Mouse (Mus musculus) MEL (cell line): ENCODE data around the gene Mtor. TPM values are rescaled to one million over a fixed set of nuclear protein-coding genes. Genes with fewer than 3 reads are reported as not detected.

ENCODE experiments used
- DNase-seq: peaks from one replicate; pipeline ENCODE4 v3.0.0; 2011; ENCODE audit warnings: low read depth, low spot score
- H3K27ac ChIP-seq: 2 replicates; pipeline ENCODE4 v1.5.1; 2012; ENCODE audit warnings: low read depth, mild to moderate bottlenecking, control low read depth, low read length, moderate library complexity; ENCODE audit not compliant: control insufficient read depth
- H3K27me3 ChIP-seq, 2 experiments: fragments of 150-350 bp in 1 of 2; sonication (generic) in 1 of 2; 2 replicates each; pipeline ENCODE4 v1.6.1; 2012; ENCODE audit warnings: low read length in 2 of 2, mild to moderate bottlenecking in 2 of 2, improper control_type of control experiment in 1 of 2, moderate library complexity in 1 of 2; ENCODE audit not compliant: insufficient read depth in 2 of 2, control insufficient read depth in 1 of 2
- H3K36me3 ChIP-seq, 2 experiments: 2 replicates each; pipeline ENCODE4 v1.6.1; 2012 to 2014; ENCODE audit warnings: low read length in 2 of 2, improper control_type of control experiment in 1 of 2, inconsistent platforms in 1 of 2, mild to moderate bottlenecking in 1 of 2; ENCODE audit not compliant: insufficient read depth in 2 of 2, control insufficient read depth in 1 of 2
- H3K4me1 ChIP-seq, 2 experiments: fragments of 150-350 bp in 1 of 2; sonication (generic) in 1 of 2; 2 replicates each; pipeline ENCODE4 v1.6.1; 2012; ENCODE audit warnings: low read length in 2 of 2, improper control_type of control experiment in 1 of 2, mild to moderate bottlenecking in 1 of 2; ENCODE audit not compliant: insufficient read depth in 2 of 2, control insufficient read depth in 1 of 2
- H3K4me3 ChIP-seq, 2 experiments: fragments of 150-350 bp in 1 of 2; sonication (generic) in 1 of 2; 2 replicates each; pipeline ENCODE4 v1.5.1; 2012; ENCODE audit warnings: low read depth in 2 of 2, low read length in 2 of 2, mild to moderate bottlenecking in 2 of 2, moderate library complexity in 2 of 2, control low read depth in 1 of 2, improper control_type of control experiment in 1 of 2; ENCODE audit not compliant: control insufficient read depth in 1 of 2, insufficient read depth in 1 of 2
- H3K79me2 ChIP-seq: 2 replicates; pipeline ENCODE4 v1.6.1; 2012; ENCODE audit warnings: mild to moderate bottlenecking, low read length, moderate library complexity; ENCODE audit not compliant: control insufficient read depth, poor library complexity, insufficient read depth
- H3K9ac ChIP-seq: 2 replicates; pipeline ENCODE4 v1.6.1; 2012; ENCODE audit warnings: low read depth, mild to moderate bottlenecking, control low read depth, low read length, moderate library complexity; ENCODE audit not compliant: control insufficient read depth, poor library complexity, severe bottlenecking
- H3K9me3 ChIP-seq: fragments of 150-350 bp; sonication (generic); replicated peaks from 2 replicates; pipeline ENCODE4 v1.6.1; 2012; ENCODE audit warnings: mild to moderate bottlenecking, low read length, improper control_type of control experiment, moderate library complexity; ENCODE audit not compliant: insufficient read depth
- BHLHE40 ChIP-seq: IDR thresholded peaks from 2 replicates; pipeline ENCODE4 v1.6.1; 2012; ENCODE audit warnings: low read depth, mild to moderate bottlenecking, inconsistent platforms, low read length, improper control_type of control experiment, borderline replicate concordance
- CHD1 ChIP-seq: IDR thresholded peaks from 2 replicates; pipeline ENCODE4 v1.6.1; 2012; ENCODE audit warnings: low read depth, mild to moderate bottlenecking, inconsistent platforms, low read length, improper control_type of control experiment
- CHD2 ChIP-seq: IDR thresholded peaks from 2 replicates; pipeline ENCODE4 v1.6.1; 2011; ENCODE audit warnings: low read length, improper control_type of control experiment
- CTCF ChIP-seq, 3 experiments: IDR thresholded peaks in 2 of 3; conservative IDR thresholded peaks in 1 of 3; 2 replicates each; pipeline ENCODE4 v1.5.1; 2011 to 2012; ENCODE audit warnings: low read length in 3 of 3, low read depth in 2 of 3, mild to moderate bottlenecking in 2 of 3, improper control_type of control experiment in 1 of 3, inconsistent platforms in 1 of 3, mixed read lengths in 1 of 3, moderate library complexity in 1 of 3; ENCODE audit not compliant: control insufficient read depth in 1 of 3, insufficient read depth in 1 of 3, poor library complexity in 1 of 3, severe bottlenecking in 1 of 3
- E2F4 ChIP-seq: IDR thresholded peaks from 2 replicates; pipeline ENCODE4 v1.6.1; 2011; ENCODE audit warnings: low read depth, low read length, improper control_type of control experiment, borderline replicate concordance
- ELF1 ChIP-seq: IDR thresholded peaks from 2 replicates; pipeline ENCODE4 v1.6.1; 2014; ENCODE audit warnings: low read depth, mild to moderate bottlenecking, inconsistent platforms, low read length, improper control_type of control experiment, moderate library complexity
- GABPA ChIP-seq: IDR thresholded peaks from 2 replicates; pipeline ENCODE4 v1.6.1; 2012; ENCODE audit warnings: low read depth, mild to moderate bottlenecking, inconsistent platforms, low read length, improper control_type of control experiment, moderate library complexity
- GATA1 ChIP-seq: IDR thresholded peaks from 2 replicates; pipeline ENCODE4 v1.6.1; 2011; ENCODE audit warnings: low read depth, low read length, improper control_type of control experiment
- HCFC1 ChIP-seq: IDR thresholded peaks from 2 replicates; pipeline ENCODE4 v1.6.1; 2012; ENCODE audit warnings: low read depth, mild to moderate bottlenecking, inconsistent platforms, low read length, improper control_type of control experiment, moderate library complexity
- JUND ChIP-seq: IDR thresholded peaks from 2 replicates; pipeline ENCODE4 v1.6.1; 2011; ENCODE audit warnings: low read depth, mild to moderate bottlenecking, improper control_type of control experiment, low read length
- KAT2A ChIP-seq: conservative IDR thresholded peaks from 2 replicates; pipeline ENCODE4 v1.6.1; 2012; ENCODE audit warnings: low read depth, low read length, improper control_type of control experiment, inconsistent platforms
- MAFK ChIP-seq: IDR thresholded peaks from 2 replicates; pipeline ENCODE4 v1.6.1; 2011; ENCODE audit warnings: low read depth, mild to moderate bottlenecking, low read length, improper control_type of control experiment, borderline replicate concordance
- MAX ChIP-seq: IDR thresholded peaks from 2 replicates; pipeline ENCODE4 v1.6.1; 2011; ENCODE audit warnings: low read length, improper control_type of control experiment
- MEF2A ChIP-seq: IDR thresholded peaks from 2 replicates; pipeline ENCODE4 v1.6.1; 2014; ENCODE audit warnings: low read depth, mild to moderate bottlenecking, inconsistent platforms, low read length, improper control_type of control experiment; ENCODE audit not compliant: poor library complexity, insufficient replicate concordance, severe bottlenecking; ENCODE audit errors: extremely low read depth
- MYB ChIP-seq: IDR thresholded peaks from 2 replicates; pipeline ENCODE4 v1.6.1; 2011; ENCODE audit warnings: mild to moderate bottlenecking, low read depth, low read length, improper control_type of control experiment
- MYC ChIP-seq: IDR thresholded peaks from 2 replicates; pipeline ENCODE4 v1.6.1; 2011; ENCODE audit warnings: low read depth, mild to moderate bottlenecking, low read length, improper control_type of control experiment, moderate library complexity
- NELFE ChIP-seq: IDR thresholded peaks from 2 replicates; pipeline ENCODE4 v1.6.1; 2011; ENCODE audit warnings: low read depth, low read length, improper control_type of control experiment
- POLR2AphosphoS2 ChIP-seq: IDR thresholded peaks from 2 replicates; pipeline ENCODE4 v1.6.1; 2011; ENCODE audit warnings: low read length, improper control_type of control experiment
- SIN3A ChIP-seq: IDR thresholded peaks from 2 replicates; pipeline ENCODE4 v1.6.1; 2012; ENCODE audit warnings: low read length, improper control_type of control experiment, inconsistent platforms
- TAL1 ChIP-seq: IDR thresholded peaks from 2 replicates; pipeline ENCODE4 v1.6.1; 2012; ENCODE audit warnings: mild to moderate bottlenecking, inconsistent platforms, low read length, moderate library complexity, mixed read lengths
- UBTF ChIP-seq: IDR thresholded peaks from 2 replicates; pipeline ENCODE4 v1.6.1; 2012; ENCODE audit warnings: low read depth, mild to moderate bottlenecking, inconsistent platforms, low read length, improper control_type of control experiment, moderate library complexity, borderline replicate concordance; ENCODE audit not compliant: insufficient read depth
- USF1 ChIP-seq: IDR thresholded peaks from 2 replicates; pipeline ENCODE4 v1.6.1; 2014; ENCODE audit warnings: low read depth, mild to moderate bottlenecking, inconsistent platforms, low read length, improper control_type of control experiment, moderate library complexity
- USF2 ChIP-seq, 2 experiments: IDR thresholded peaks; 2 replicates each; pipeline ENCODE4 v1.6.1; 2011 to 2012; ENCODE audit warnings: improper control_type of control experiment in 2 of 2, low read length in 2 of 2, borderline replicate concordance in 1 of 2, inconsistent platforms in 1 of 2, low read depth in 1 of 2, mild to moderate bottlenecking in 1 of 2; ENCODE audit not compliant: insufficient read depth in 1 of 2
- ZMIZ1 ChIP-seq: IDR thresholded peaks from 2 replicates; pipeline ENCODE4 v1.6.1; 2012; ENCODE audit warnings: low read depth, mild to moderate bottlenecking, inconsistent platforms, low read length, improper control_type of control experiment, moderate library complexity
- ZNF384 ChIP-seq: IDR thresholded peaks from 2 replicates; pipeline ENCODE4 v1.6.1; 2012; ENCODE audit warnings: low read depth, mild to moderate bottlenecking, inconsistent platforms, low read length, improper control_type of control experiment
- polyA plus RNA-seq, 2 experiments: library from polyadenylated mRNA; stranded (reverse) in 1 of 2; unstranded in 1 of 2; fragments of >175 nt in 1 of 2; fragments of >200 nt in 1 of 2; gene quantifications; 2 replicates each; pipeline versions ENCODE4 v1.2.1 to v1.2.4; 2012; ENCODE audit warnings: low replicate concordance in 2 of 2, low read depth in 1 of 2; ENCODE audit not compliant: insufficient read length in 2 of 2, insufficient read depth in 1 of 2, missing spikeins in 1 of 2
- total RNA-seq: library from RNA; depleted of rRNA; stranded (reverse); fragments of 300-350 nt; gene quantifications from 2 replicates; pipeline ENCODE4 v1.2.3, GENCODE M21; 2012

The Mtor gene
- total and polyA plus RNA-seq, 3 experiments = 23.9 to 35.2 TPM; not detected in 1

DNA sequence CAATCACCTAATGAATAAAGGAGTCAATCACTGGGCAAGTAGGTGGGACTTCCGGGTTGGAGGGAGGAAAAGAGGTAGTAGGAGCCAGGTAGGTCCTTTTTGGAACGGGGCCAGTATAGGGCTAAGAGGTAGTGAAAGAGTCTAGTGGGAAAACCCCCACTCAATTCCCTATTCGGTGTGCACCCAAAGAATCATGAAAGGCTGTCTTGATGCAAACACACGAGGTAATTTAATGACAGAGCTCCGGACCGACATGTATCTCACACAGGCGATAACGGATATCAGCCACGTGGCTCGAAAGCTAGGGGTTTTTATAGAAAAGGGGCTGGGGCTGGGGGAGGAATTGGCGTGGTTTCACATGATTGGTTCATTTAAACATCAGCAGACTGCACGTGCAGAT, 150.4 kb downstream of the Mtor start:
- peaks cover 4 to 15% of the 10 kb centered on the region in 2 experiments for H3K36me3 ChIP-seq
- peaks cover 0 to 7% of the 10 kb centered on the region in 2 experiments; a peak in 2 of 4 replicates for H3K4me1 ChIP-seq
- H3K27ac ChIP-seq = no peak overlapping the region
- TF ChIP-seq POLR2AphosphoS2 (no peak), USF2 (IDR thresholded peaks at IDR 0.05; ENCODE audit: borderline replicate concordance in 1 of 2, insufficient read depth in 1 of 2, low read depth in 1 of 2, low read length in 2 of 2) (no peak), UBTF (no peak), JUND (no peak), TAL1 (no peak), NELFE (no peak), USF1 (no peak), MAFK (no peak), GABPA (no peak), CHD1 (no peak), BHLHE40 (no peak), MYC (no peak), MEF2A (no peak), CHD2 (no peak)
- H3K9ac ChIP-seq = no peak overlapping the region
- H3K9me3 ChIP-seq = no peaks in the 10 kb centered on the region
- H3K4me3 ChIP-seq = no peak overlapping the region
- H3K79me2 ChIP-seq = peaks cover 3% of the 10 kb centered on the region; the same call in 1 of the 2 replicates
- no peaks in the 10 kb centered on the region for H3K27me3 ChIP-seq
- DNase-seq = no peak

DNA sequence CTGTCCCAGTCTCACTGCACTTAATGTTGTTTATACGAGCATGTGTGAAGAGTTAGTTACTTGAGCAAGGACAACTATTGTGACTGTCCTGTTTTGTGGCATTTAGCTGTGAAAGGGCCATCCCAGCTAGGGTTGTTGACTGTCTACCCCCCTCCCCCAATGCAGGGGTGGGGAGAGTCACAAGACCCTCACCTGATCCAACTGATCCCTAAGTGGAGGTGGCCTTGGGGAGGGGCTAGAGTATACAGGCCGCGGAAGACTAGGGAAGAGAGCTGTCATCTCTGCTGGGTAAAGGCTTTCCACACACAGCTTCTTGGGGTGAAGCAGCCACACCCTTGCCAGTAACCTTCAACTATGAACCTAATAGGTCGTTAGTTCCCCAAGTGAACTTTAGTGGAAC, 151.9 kb downstream of the Mtor start:
- Histone ChIP-seq H3K36me3 (peaks cover under 1 to 13% of the 10 kb centered on the region in 2 experiments), H3K9me3 (no peaks in the 10 kb centered on the region), H3K79me2 (no peaks in the 10 kb centered on the region), H3K27me3 (no peaks in the 10 kb centered on the region), H3K9ac (no peak overlapping the region), H3K4me1 (0 out of 4 replicates have a peak, but pooled peaks cover 0 to 3% of the 10 kb centered on the region in 2 experiments), H3K4me3 (no peak overlapping the region), H3K27ac (no peak overlapping the region)
- TF ChIP-seq ELF1 = no peak
- TF ChIP-seq ZMIZ1 = no peak
- TF ChIP-seq ZNF384 = no peak
- no peak for TF ChIP-seq MAX
- no peak for TF ChIP-seq MYB
- no peak for TF ChIP-seq CHD1
- no peak for TF ChIP-seq HCFC1
- TF ChIP-seq CHD2 = no peak
- TF ChIP-seq USF2 (IDR thresholded peaks at IDR 0.05; ENCODE audit: borderline replicate concordance in 1 of 2, insufficient read depth in 1 of 2, low read depth in 1 of 2, low read length in 2 of 2) = no peak
- no peak for TF ChIP-seq UBTF
- no peak for TF ChIP-seq JUND
- TF ChIP-seq MYC = no peak
- no peak for TF ChIP-seq KAT2A
- no peak for TF ChIP-seq E2F4
- no peak for TF ChIP-seq GATA1
- TF ChIP-seq CTCF (IDR thresholded peaks at IDR 0.05 in 2 of 3, conservative IDR thresholded peaks at IDR 0.05 in 1 of 3; ENCODE audit: control insufficient read depth in 1 of 3, insufficient read depth in 1 of 3, low read depth in 2 of 3, low read length in 3 of 3, poor library complexity in 1 of 3, severe bottlenecking in 1 of 3) = no peak
- no peak for TF ChIP-seq TAL1
- TF ChIP-seq SIN3A = no peak
- DNase-seq = no peak
